Comparison of ENCODE assay signal across 8 mouse cellular contexts in the genomic region with DNA sequence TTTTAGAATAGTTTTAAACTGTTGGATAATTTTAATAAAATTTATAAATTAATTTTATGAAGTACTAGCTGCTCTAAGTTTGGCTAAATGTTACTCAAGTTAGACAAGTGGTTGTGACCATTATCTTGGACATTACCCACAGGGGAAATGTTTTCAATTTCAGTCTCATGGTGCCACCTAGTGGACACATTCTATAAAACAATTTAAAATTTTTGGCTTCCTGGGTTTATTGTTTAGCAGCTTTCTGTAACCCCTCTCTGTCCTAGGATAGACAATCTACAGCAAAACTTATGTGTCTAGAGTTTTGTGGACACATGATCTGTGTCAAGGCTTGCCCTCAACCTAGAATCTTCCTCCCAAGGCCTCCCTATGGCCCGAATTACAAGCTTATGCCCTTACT. TPM values are rescaled to one million over a fixed set of nuclear protein-coding genes. Genes with fewer than 3 reads are reported as not detected.
DNase-seq lines count a peak whose midpoint lies in the region; ATAC-seq and TF ChIP-seq lines count a peak whose summit lies in the region.

No protein-coding gene starts in this region.

- H3K9me3 ChIP-seq in E14TG2a.4 (ENCODE audit: low read length), result peaks cover 22% of the 10 kb centered on the region
- H3K9me3 ChIP-seq in heart, embryonic 10.5 days, result no peaks in the 10 kb centered on the region
- no peaks in the 10 kb centered on the region for H3K9me3 ChIP-seq in midbrain, embryonic 13.5 days

- peak; percentile 72 for ATAC-seq in activated CD4-positive, CD25-positive, alpha-beta regulatory T cell, adult 4 months
- peak; percentile 55; the same call in 1 of the 2 replicates for ATAC-seq in midbrain, embryonic 13.5 days

- WGBS in heart, embryonic 10.5 days, result 44% methylated on average over 1 of the region's 1 CpGs
- 19% methylated on average over 1 of the region's 1 CpGs for WGBS in midbrain, embryonic 13.5 days

- peak; percentile 87 for TF ChIP-seq CTCF in layer of hippocampus, adult 2 months (conservative IDR thresholded peaks at IDR 0.05)
- TF ChIP-seq CTCF in E14TG2a.4 (conservative IDR thresholded peaks at IDR 0.05; ENCODE audit: low read length), result peak; percentile 18; the same call in 1 of the 2 replicates

- H3K36me3 ChIP-seq in E14TG2a.4 (ENCODE audit: insufficient read depth, low read length), result no peaks in the 10 kb centered on the region
- H3K36me3 ChIP-seq in heart, embryonic 10.5 days, result peaks cover 5% of the 10 kb centered on the region; the same call in 1 of the 2 replicates
- H3K36me3 ChIP-seq in midbrain, embryonic 13.5 days, result no peaks in the 10 kb centered on the region

- no peak overlapping the region for H3K4me2 ChIP-seq in midbrain, embryonic 13.5 days (replicated peaks)

- peak; percentile 27 to 62 for DNase-seq in layer of hippocampus, adult 2 months (ENCODE audit: low spot score in 2 of 2)
- no peak for DNase-seq in layer of hippocampus, postnatal 25 days (ENCODE audit: extremely low spot score in 1 of 2, low spot score in 1 of 2)
- DNase-seq in heart, embryonic 10.5 days (ENCODE audit: low spot score), result no peak
- DNase-seq in spleen, adult 12 weeks (ENCODE audit: low spot score), result no peak
- DNase-seq in spleen, adult 18-20 months, result no peak

- no peaks in the 10 kb centered on the region for H3K27me3 ChIP-seq in E14TG2a.4 (ENCODE audit: insufficient read depth, low read length)
- H3K27me3 ChIP-seq in heart, embryonic 10.5 days (ENCODE audit: insufficient read depth, poor library complexity, severe bottlenecking), result no peaks in the 10 kb centered on the region
- no peaks in the 10 kb centered on the region for H3K27me3 ChIP-seq in midbrain, embryonic 13.5 days

- H3K4me1 ChIP-seq in E14TG2a.4 (replicated peaks; ENCODE audit: low read depth, low read length), result peaks cover 7% of the 10 kb centered on the region
- H3K4me1 ChIP-seq in heart, embryonic 10.5 days, result peaks cover 45% of the 10 kb centered on the region
- no peaks in the 10 kb centered on the region for H3K4me1 ChIP-seq in midbrain, embryonic 13.5 days (replicated peaks)

- no peak overlapping the region for H3K4me3 ChIP-seq in layer of hippocampus, adult 2 months
- no peak overlapping the region for H3K4me3 ChIP-seq in E14TG2a.4 (replicated peaks; ENCODE audit: low read length)
- no peak overlapping the region for H3K4me3 ChIP-seq in heart, embryonic 10.5 days
- H3K4me3 ChIP-seq in midbrain, embryonic 13.5 days (replicated peaks), result no peak overlapping the region

- H3K27ac ChIP-seq in layer of hippocampus, adult 2 months, result no peak overlapping the region
- 0 out of 2 replicates have a peak overlapping the region, but pooled peaks have one; percentile 59 for H3K27ac ChIP-seq in heart, embryonic 10.5 days
- no peak overlapping the region for H3K27ac ChIP-seq in midbrain, embryonic 13.5 days

- no peak overlapping the region for H3K9ac ChIP-seq in midbrain, embryonic 13.5 days (replicated peaks)

RNA-seq across cellular contexts. Expression of gene Sec24d, which starts 54.9 kb away (rescaled TPM):
- total RNA-seq in layer of hippocampus, adult 2 months (2021), result 10 to 100 TPM; 23.8 to 36.0 TPM
- total RNA-seq in layer of hippocampus, postnatal 25 days (2021), result 10 to 100 TPM; 20.7 to 23.4 TPM
- polyA plus RNA-seq in activated CD4-positive, CD25-positive, alpha-beta regulatory T cell, adult 4 months (2017; shearing (Covaris generic)), result 10 to 100 TPM; 12.8 to 19.5 TPM
- 56.0 and 69.9 TPM in 2 replicates for polyA plus RNA-seq in heart, embryonic 10.5 days (2016; fragmentation: Nextera tagmentation; extraction: Ambion mirVana)
- 8.4 and 8.5 TPM in 2 replicates for polyA plus RNA-seq in midbrain, embryonic 13.5 days (2015; fragmentation: Nextera tagmentation; extraction: Ambion mirVana)

Comparison
In these comparisons a context has a peak if more than half of its experiments do, and no peak if none do; other contexts are left out.
1. DNase-seq: peak in layer of hippocampus, adult 2 months (2 of 2); none in layer of hippocampus, postnatal 25 days (0 of 2), heart, embryonic 10.5 days (single experiment), spleen, adult 12 weeks (single experiment) and spleen, adult 18-20 months (0 of 2).